Mouse (Mus musculus): Measurements from ENCODE around the gene Vamp2. TPM values are rescaled to one million over a fixed set of nuclear protein-coding genes. Genes with fewer than 3 reads are reported as not detected.

Gene Vamp2
- total RNA-seq, 2 experiments from 2014 or later: 1,053 to 1,091 TPM

DNA sequence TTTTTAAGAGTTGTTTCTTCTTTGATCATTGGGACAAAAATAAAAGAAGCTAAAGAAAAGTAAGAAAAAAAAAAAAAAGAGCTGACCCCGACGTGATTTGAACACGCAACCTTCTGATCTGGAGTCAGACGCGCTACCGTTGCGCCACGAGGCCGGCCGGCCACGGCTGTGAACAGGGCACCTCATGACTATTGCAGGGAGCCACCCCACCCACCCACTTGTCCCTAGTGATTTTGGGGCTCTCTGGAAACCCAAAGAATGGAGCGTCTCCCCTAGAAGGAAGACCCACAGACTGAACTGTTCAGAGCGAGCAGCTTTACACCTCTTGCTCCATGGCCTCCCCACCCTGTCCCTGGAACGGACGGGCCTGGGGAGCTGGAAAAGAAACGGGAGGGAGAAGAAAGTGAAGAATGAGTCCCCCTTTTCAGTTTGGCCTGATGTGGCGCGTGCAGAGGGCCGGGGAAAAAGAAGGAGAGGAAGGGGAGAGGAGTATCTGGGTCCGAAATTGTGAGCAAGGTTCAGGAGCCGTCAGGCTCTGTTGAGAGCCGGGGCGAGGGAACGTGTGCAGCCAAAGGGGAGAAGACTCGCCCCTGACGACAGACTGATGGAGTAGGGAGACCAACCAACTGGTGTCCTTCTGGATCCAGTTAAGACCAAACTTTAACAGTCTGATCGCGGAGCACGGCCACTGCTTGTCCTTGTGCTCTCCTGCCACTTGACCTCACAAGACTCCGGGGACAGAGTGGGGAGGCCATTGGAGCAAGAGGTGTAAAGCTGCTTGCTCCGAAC is 24.7 kb upstream of the Vamp2 start:
- peak; percentile 77 to 78 for DNase-seq (ENCODE audit: low spot score in 2 of 2)

DNA sequence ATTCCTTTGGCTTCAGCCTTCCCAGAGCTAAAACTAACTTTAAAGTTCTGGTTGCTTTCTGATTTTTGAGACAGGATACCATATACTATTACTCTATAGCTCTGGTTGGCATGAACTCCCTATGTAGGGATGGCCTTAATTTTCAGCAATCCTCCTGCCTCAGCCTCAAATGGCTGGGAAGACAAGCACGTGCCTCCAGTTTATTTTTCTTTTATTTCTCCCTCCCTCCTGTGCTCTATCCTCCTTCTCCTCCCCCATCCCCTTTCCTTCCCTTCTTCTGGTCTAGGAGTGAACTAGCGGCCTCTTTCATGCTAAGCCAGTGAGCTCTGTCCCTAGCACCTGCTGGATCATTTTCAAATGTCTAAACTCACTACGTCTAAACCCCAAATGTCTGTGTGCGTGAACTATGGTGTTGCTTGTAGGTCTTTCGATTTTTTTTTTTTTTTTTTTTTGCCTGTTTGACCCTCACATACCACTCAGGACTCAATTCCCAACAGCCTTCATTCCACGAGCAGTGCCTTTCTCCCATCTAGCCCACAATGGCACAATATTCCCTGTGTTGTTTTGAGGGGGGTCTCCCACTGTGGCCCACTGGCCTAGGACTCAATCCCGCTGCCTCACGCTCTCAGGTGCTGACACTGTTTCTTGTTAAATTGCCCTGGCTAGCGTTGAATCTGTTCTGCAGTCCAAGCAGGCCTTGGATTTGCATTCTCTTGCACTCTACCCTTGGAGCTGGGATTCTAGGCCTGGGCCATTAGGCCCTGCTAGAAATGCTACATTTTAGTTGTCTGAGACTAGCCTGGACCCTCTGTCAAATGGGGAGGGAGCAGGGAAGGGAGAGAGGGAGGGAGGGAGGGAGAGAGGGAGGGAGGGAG is 23.8 kb upstream of the Vamp2 start:
- no peak for DNase-seq (ENCODE audit: low spot score in 2 of 2)

DNA sequence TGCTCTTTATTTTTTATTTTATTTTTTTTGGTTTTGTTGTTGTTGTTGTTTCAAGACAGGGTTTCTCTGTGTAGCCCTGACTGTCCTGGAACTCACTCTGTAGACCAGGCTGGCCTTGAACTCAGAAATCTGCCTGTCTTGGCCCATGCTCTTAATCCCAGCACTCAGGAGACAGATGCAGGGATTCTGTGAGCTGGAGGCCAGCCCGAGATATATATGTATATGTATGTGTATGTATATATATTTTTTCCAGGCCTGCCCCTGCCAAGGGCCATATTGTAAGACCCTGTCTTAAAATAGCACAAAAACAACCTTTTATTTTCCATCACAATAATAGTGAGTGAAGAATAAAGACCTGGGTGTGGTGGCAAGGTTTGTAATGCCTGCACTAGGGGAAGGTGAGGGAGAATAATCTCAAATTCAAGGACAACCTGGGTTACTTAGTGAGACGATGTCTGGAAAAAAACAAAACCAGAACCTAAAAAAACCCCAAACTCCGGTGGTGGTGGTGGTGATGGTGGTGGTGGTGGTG is 22.8 kb upstream of the Vamp2 start:
- DNase-seq (ENCODE audit: low spot score in 2 of 2): no peak

DNA sequence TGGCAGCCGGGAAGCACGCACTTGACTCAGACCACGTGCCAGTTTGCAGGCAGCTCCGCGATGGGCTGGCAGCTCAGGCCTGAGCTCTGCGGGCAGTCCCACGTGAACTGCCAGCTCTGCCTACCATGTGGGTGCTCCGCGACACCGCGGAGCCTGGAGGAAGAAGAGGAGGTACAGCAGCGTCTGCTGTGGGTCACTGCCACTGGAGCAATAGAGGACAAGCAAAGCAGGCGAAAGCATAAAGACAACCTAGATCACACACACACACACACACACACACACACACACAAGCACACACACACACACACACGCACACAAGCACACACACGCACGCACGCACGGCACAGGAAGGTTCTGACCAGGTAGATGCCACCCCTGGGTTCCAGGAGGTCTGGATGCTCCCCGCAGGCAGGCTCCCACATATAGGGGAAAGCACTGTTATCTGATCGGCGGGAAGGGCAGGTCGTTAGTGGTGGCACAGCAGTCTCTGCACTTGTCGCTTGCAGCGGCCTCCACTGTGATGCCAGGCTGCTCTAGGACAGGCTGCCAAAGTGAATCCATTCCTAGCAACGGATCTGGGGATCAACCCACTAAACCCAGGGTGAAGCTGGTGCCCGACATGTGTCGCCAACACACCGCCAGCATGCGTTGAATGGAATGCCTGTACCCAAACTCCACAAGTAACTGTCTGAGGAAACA is 22.0 kb upstream of the Vamp2 start:
- DNase-seq (ENCODE audit: low spot score in 2 of 2): peak; percentile 52 to 72

DNA sequence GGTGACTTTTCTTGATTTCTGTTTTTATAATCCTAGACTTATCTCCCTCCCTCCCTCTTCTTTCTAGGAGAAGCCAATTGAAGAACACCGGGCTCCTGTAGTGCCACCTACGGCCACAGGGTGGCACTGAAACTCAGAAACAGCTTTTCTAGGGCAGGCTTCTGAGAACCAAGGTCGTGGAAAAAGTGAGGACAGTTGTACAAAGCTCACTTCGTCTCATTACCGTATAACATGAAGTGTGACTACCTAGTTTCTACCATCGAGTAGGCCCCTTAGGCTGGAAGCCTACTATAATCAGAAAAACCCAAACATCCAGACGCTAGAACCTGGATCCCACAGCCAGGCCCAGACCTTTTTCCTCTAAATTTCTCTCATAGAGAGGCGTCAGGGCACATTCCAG is 21.3 kb upstream of the Vamp2 start:
- peak; percentile 91 to 93 for DNase-seq (ENCODE audit: low spot score in 2 of 2)

DNA sequence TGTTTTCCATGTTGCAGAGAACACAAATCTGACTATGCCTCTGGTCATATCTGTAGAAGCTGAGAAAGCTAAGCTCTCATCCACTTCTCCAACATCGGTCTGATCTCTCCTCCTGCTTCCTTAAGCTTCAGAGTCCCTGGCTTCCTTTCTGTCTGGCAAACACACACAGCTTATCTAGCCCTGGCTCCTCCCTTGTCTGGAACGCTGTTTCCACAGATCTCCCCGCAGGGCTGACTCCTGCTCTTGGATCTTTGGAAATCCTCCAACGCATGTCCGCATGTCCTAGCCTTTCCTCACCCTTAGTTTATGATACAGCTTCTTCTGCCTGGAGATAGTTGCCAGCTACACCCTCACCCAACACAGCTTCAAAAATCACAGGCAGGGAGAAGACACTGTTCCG is 20.7 kb upstream of the Vamp2 start:
- no peak for DNase-seq (ENCODE audit: low spot score in 2 of 2)

DNA sequence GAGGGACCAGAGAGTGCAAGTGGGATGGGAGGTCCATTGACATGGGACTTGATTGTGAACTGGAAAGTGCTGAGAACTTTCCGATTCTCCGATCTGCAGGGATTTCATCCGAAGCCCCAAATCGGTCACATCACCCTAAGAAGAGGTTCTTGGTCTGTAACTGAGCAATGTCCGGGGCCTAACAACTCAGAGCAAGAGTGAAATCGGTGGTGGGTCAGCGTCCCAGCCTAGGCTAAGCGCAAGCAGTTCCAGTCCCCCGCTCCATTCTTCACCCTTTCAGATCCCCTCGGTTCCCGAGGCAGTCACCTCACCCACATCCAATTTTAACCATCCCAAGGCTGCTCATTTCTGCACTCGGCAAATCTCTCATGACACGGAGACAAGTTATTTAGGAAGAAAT is 18.2 kb upstream of the Vamp2 start:
- no peak for DNase-seq (ENCODE audit: low spot score in 2 of 2)

DNA sequence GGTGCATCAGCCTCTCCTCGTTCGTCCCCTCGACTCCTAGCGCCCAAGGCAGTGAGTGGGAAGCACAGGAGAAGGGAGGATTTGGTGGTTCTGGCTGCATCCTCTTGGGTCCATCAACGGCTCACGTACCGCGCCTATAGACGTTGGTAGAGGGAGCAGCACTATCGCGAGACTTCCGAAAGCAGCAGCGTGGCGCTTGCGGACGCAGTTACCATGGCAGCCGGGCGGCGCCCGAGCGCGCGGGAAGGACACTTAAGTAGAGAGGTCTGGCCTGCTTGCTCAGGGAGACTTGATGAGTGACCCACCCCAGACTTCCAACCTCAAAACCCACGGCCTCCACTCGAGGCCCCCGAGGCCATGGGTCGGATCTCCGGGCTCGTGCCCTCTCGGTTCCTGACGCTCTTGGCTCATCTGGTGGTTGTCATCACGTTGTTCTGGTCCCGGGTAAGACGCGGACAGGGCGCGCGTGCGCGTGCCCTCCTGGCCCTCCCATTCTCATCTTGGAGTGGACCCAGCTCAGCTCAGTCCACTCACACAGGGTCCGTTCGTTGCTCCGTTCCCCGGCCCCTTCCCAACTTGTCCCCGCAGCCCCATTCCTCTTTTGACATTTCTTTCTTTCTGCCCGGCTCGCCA is 17.6 kb upstream of the Vamp2 start, which contains the start of gene Tmem107:
TSS of gene Tmem107 (plus strand) at position 217 of the 633 bp plus-strand sequence.
- DNase-seq (ENCODE audit: low spot score in 2 of 2): peak; percentile 95 to 96

DNA sequence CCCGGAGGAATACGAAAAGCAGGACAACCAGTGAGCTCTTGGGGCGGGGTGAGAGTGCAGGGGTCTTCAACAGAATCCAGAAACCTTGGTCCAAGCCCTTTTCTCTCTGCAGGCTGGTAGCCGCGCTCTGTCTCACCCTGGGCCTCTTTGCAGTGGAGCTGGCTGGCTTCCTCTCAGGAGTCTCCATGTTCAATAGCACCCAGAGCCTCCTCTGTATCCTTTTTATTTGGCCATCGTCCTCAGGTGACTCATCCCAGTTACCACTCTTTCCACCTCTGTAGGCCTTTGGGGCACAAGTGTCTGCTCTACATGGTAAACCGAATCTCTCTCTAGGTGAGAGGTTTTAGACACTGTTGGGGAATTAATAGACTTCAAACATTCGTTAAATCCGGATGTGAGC is 17.0 kb upstream of the Vamp2 start:
- DNase-seq (ENCODE audit: low spot score in 2 of 2): peak in 1 of 2 experiments; percentile 37

DNA sequence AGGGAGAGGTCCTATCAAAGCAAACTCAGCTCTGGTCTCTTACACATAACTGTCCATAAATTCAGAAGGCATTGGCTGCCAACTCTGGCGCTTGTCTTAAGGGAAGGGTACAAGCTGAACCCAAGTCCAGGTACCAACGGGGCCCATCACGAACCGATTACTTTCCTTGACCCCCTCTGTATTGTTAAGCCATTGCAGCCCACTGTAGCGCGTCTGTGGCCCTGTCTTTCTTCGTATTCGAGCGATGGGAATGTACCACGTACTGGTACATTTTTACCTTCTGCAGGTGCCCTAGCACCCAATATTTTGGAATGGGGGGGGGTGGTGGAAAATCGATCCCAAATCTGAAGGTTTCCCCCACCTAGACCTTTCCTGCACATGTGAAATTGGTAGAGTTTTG is 16.1 kb upstream of the Vamp2 start:
- DNase-seq (ENCODE audit: low spot score in 2 of 2): no peak

DNA sequence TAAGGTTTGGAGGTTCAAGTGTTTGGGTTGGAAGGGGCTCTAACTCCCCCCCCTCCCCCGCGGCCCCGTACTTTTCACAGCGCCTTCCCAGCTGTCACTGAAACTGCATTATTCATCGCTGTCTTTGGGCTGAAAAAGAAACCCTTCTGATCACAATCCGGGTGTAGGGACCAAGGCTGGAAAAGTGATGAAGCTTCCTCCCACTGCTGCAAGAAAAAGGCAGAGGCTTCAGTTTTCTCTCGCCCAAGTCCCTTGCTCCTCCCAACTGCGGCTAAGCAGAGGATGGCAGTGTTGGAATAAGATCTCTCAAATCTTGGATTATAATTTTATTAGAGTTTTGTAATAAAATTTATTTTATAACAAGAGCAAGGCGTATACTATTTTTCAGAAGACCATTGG is 15.6 kb upstream of the Vamp2 start:
- DNase-seq (ENCODE audit: low spot score in 2 of 2): no peak

DNA sequence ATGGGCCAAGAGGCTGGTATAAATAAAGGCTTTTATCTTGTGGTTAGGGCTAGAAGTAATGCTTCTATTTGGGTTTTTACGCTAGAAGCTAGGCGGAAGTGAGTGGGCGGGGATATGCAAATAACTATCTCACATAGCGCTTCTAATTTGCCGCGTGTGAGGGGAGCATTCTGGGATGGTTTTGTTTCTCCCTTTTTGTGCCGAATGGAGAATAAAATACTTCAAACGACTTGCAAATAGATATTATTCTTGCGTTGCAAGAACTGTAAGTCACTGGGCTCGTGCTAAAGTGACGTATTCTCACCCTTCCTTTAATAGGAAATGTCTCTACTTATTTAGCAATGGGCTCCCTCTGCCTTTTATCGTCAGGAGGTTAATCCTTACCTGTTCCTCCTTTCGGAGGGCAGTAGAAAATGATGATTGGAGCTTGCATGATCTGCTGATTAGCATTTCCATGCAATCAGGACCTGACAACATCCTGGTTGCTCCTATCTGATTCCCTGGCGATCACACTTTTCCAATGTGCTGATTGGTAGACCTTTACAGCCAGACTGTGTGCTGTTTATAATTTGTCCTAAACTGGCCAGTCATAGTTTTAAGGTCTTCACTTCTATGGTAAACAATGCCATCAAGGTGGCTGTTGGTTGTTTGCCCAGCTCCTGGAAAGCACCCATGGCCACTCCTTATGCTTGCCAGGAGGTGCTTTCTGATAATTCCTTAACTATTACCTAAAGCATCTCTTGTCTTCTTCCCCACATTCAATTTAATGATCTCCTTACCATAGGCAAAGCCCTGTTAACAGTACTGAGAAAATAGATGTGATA is 15.0 kb upstream of the Vamp2 start:
- DNase-seq (ENCODE audit: low spot score in 2 of 2): peak; percentile 82 to 83

DNA sequence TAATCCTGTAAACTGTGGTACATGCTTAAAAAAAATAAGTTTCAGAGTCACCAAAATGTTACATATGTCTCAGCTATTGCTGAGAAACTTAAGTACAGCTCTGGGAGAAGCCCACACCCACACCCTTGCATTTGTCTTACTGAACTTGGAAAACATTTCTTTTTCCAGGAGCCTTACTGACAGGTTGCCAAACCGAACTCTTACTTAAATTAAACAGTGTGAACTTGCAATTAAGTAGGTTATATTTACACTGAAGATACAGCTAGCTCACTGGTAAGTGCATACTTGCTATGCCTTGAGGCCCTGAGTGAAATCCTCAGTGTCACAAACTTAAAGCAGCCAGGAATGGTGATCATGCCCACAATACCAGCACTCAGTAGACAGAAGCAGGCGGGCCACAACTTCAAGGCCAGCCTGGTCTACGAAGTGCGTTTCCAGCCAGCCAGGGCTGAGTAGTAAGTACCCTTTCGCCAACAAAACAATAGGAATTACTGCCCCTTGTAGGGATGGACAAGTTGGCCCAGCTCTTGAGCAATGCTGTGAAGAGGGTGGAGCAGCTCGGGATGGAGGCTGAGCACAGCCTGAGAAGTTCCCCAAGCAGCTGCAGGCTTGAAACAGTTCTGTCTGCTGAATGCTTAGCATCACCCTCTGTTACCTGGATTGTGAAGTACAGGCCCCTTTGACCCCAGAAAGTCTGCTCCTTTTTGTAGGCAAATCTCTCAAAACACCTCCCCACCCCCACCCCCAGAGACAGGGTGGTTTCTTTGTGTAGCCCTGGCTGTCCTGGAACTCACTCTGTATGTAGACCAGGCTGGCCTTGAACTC is 14.1 kb upstream of the Vamp2 start:
- DNase-seq (ENCODE audit: low spot score in 2 of 2): no peak

DNA sequence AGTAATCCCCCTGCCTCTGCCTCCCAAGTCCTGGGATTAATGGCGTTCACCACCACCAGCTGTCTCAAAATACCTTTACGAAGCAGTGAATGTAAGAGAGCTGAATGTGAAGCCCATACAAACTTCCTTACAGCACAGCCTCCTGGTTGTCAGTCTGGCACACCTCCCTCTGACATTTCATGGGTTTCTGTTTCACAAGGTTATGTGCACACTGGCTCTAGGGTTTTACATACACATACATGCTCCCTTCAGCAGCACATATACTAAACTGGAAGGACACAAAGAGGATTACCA is 13.6 kb upstream of the Vamp2 start:
- no peak for DNase-seq (ENCODE audit: low spot score in 2 of 2)

DNA sequence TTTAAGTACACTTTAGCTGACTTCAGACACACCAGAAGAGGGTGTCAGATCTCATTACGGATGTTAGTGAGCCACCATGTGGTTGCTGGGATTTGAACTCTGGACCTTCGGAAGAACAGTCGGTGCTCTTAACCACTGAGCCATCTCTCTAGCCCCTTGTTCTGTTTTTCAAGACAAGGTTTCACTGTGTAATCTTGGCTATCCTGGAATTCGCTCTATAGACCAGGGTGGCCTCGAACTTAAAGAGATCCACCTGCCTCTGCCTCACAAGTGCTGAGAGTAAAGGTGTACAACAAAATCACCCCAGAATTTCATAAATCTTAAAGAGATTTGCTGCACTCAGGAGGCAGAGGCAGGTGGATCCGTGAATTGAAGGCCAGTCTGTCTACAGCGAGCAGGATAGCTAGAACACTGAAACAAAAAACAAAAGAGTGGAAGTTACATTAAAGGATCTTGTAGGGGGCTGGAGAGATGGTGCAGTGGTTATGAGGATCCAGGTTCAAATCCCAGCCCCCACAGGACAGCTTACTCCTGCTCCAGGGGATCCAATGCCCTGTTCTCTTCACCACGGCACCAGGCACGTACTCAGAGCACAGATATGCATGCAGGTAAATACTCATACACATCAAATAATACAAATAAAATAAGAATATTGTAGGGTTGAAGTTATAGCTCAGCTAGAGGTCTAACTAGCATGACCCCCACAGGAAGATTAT is 12.4 kb upstream of the Vamp2 start:
- DNase-seq (ENCODE audit: low spot score in 2 of 2): no peak

DNA sequence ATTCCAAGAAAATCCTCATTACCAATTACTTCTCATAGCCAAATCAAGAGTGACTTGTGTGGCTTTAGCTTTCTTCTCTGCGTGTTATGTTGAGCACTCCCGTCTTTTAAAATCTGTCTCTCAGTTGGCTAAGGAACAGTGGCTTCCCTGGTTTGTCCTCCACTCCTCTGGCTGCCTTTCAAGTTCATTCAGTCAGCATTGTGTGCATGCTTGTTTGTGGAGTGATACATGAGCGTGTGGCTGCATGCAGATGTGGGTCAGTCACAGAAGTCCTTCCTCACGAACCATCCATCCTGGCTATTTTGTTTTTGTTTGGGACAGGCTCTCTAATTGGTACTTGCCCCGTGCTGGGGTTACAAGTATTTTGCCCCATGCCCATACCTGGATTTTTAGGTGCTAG is 11.7 kb upstream of the Vamp2 start:
- DNase-seq (ENCODE audit: low spot score in 2 of 2): no peak

DNA sequence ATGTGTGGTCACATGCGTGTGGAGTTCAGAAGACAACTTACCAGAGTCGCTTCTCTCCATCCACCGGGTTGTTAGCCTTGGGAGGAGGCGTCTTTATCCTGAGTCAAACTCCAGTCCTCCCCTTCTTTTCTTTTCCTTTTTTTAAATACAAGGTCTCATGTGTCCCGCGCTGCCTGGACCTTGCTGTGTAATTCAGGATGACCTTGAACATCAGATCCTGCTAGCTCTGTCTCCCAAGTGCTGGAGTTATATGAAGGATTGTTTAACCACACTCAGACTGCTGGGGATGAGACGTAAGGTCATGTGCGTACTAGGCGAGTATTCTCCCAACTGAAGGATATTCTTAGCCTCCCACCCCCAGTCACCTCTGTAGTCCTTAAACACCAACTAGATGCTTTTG is 11.0 kb upstream of the Vamp2 start:
- DNase-seq (ENCODE audit: low spot score in 2 of 2): no peak

DNA sequence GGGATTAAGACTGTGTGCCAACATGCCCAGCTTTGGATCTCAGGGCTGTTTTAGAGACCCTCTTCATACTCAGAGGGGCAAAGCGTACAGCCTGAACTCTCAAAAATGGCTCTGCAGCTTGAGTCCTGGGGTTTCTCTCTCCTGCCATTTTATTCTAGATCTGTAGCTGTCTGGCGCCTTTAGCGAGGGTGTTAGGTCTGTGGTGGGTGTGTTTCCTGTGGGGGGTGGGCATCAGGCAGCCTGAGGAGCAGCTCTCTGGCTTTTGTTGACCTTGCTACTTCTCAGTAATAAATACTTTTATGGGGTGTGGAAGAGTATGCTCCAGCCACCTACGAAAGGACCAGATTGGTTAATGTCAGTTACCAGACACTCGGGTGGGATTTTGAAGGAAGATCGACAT is 10.2 kb upstream of the Vamp2 start:
- no peak for DNase-seq (ENCODE audit: low spot score in 2 of 2)
